Mouse (Mus musculus): ENCODE measurements around the gene Tatdn3. TPM values are rescaled to one million over a fixed set of nuclear protein-coding genes. Genes with fewer than 3 reads are reported as not detected.

Gene Tatdn3
- polyA plus RNA-seq, 1 experiment = 10.7 TPM

DNA sequence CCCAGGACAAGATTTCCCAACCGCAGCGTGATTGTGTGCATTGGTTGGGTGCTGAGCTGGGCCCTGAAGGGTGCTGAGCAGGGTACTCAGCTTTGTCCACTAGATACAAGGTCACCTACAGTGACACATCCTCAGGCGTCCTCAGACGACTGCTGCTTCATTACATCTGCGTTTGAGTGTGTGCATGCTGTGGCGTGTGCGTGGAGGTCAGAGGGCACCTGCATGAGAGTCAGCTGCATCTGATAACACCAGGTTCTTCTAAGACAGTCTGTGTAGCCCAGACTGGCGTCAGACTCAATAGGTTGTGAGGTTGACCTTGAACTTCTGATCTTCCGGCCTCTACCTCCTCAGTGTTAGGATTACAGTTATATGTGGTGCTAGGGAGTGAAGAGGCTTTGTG is 42.5 kb upstream of the Tatdn3 start:
- H3K36me3 ChIP-seq (ENCODE audit: control insufficient read depth, insufficient read depth) = no peaks in the 10 kb centered on the region
- H3K27me3 ChIP-seq (ENCODE audit: control insufficient read depth, insufficient read depth, insufficient read length) = no peaks in the 10 kb centered on the region
- TF ChIP-seq MYOG (IDR thresholded peaks at IDR 0.05; ENCODE audit: control insufficient read depth in 1 of 3, insufficient read depth in 1 of 3, insufficient read length in 2 of 3, low read depth in 2 of 3) = no peak
- TF ChIP-seq REST (IDR thresholded peaks at IDR 0.05; ENCODE audit: insufficient read depth, insufficient read length) = no peak
- no peak for TF ChIP-seq POLR2AphosphoS2 (IDR thresholded peaks at IDR 0.05; ENCODE audit: insufficient read length, low read depth)
- no peak for TF ChIP-seq TCF12 (IDR thresholded peaks at IDR 0.05; ENCODE audit: insufficient read depth, poor library complexity, severe bottlenecking)
- no peak for TF ChIP-seq TCF3 (IDR thresholded peaks at IDR 0.05; ENCODE audit: insufficient read length, low read depth)
- TF ChIP-seq E2F4 (IDR thresholded peaks at IDR 0.05; ENCODE audit: insufficient read depth) = no peak
- TF ChIP-seq MAX (IDR thresholded peaks at IDR 0.05; ENCODE audit: low read depth) = no peak
- no peak for TF ChIP-seq USF1 (IDR thresholded peaks at IDR 0.05; ENCODE audit: low read depth)
- no peak for TF ChIP-seq MYOD1 (IDR thresholded peaks at IDR 0.05; ENCODE audit: control insufficient read depth in 1 of 3, insufficient read length in 2 of 3, low read depth in 2 of 3)
- TF ChIP-seq CEBPB (IDR thresholded peaks at IDR 0.05; ENCODE audit: insufficient read depth, poor library complexity, severe bottlenecking) = no peak
- TF ChIP-seq POLR2A (IDR thresholded peaks at IDR 0.05; ENCODE audit: insufficient read length, low read depth) = no peak
- TF ChIP-seq SRF (IDR thresholded peaks at IDR 0.05; ENCODE audit: control insufficient read depth, insufficient read length, low read depth) = no peak
- no peak overlapping the region for H3K4me3 ChIP-seq
- H3ac ChIP-seq (ENCODE audit: control insufficient read depth, insufficient read length) = no peak overlapping the region
- H3K4me2 ChIP-seq (ENCODE audit: low read depth) = no peak overlapping the region
- no peaks in the 10 kb centered on the region for H3K79me2 ChIP-seq (ENCODE audit: control insufficient read depth, insufficient read depth)

GRCm38 (mm10) chr1:191102730-191103370 is 40.1 kb upstream of the Tatdn3 start:
- TF ChIP-seq MAX (IDR thresholded peaks at IDR 0.05; ENCODE audit: low read depth) (no peak), TCF3 (IDR thresholded peaks at IDR 0.05; ENCODE audit: insufficient read length, low read depth) (no peak), REST (IDR thresholded peaks at IDR 0.05; ENCODE audit: insufficient read depth, insufficient read length) (no peak), MYOG (IDR thresholded peaks at IDR 0.05; ENCODE audit: control insufficient read depth in 1 of 3, insufficient read depth in 1 of 3, insufficient read length in 2 of 3, low read depth in 2 of 3) (no peak), CEBPB (IDR thresholded peaks at IDR 0.05; ENCODE audit: insufficient read depth, poor library complexity, severe bottlenecking) (no peak), SRF (IDR thresholded peaks at IDR 0.05; ENCODE audit: control insufficient read depth, insufficient read length, low read depth) (no peak), TCF12 (IDR thresholded peaks at IDR 0.05; ENCODE audit: insufficient read depth, poor library complexity, severe bottlenecking) (no peak), MYOD1 (IDR thresholded peaks at IDR 0.05; ENCODE audit: control insufficient read depth in 1 of 3, insufficient read length in 2 of 3, low read depth in 2 of 3) (no peak), POLR2AphosphoS2 (IDR thresholded peaks at IDR 0.05; ENCODE audit: insufficient read length, low read depth) (no peak), USF1 (IDR thresholded peaks at IDR 0.05; ENCODE audit: low read depth) (no peak), POLR2A (IDR thresholded peaks at IDR 0.05; ENCODE audit: insufficient read length, low read depth) (no peak)

GRCm38 (mm10) chr1:191099772-191100291 is 37.1 kb upstream of the Tatdn3 start:
- no peak for TF ChIP-seq SRF (IDR thresholded peaks at IDR 0.05; ENCODE audit: control insufficient read depth, insufficient read length, low read depth)
- TF ChIP-seq MYOD1 (IDR thresholded peaks at IDR 0.05; ENCODE audit: control insufficient read depth in 1 of 3, insufficient read length in 2 of 3, low read depth in 2 of 3) = no peak
- TF ChIP-seq CEBPB (IDR thresholded peaks at IDR 0.05; ENCODE audit: insufficient read depth, poor library complexity, severe bottlenecking) = no peak
- TF ChIP-seq E2F4 (IDR thresholded peaks at IDR 0.05; ENCODE audit: insufficient read depth) = no peak
- no peak for TF ChIP-seq TCF12 (IDR thresholded peaks at IDR 0.05; ENCODE audit: insufficient read depth, poor library complexity, severe bottlenecking)
- Histone ChIP-seq H3K4me3 (no peak overlapping the region), H3K4me2 (ENCODE audit: low read depth) (no peak overlapping the region), H3K36me3 (ENCODE audit: control insufficient read depth, insufficient read depth) (no peaks in the 10 kb centered on the region), H3K27me3 (ENCODE audit: control insufficient read depth, insufficient read depth, insufficient read length) (peaks cover 9% of the 10 kb centered on the region), H3K79me2 (ENCODE audit: control insufficient read depth, insufficient read depth) (no peaks in the 10 kb centered on the region), H3ac (ENCODE audit: control insufficient read depth, insufficient read length) (no peak overlapping the region)

More at GRCm38 (mm10) chr1:191102730-191103370, 40.1 kb upstream of the Tatdn3 start:
- Histone ChIP-seq H3K27me3 (ENCODE audit: control insufficient read depth, insufficient read depth, insufficient read length) (peaks cover 9% of the 10 kb centered on the region), H3K4me2 (ENCODE audit: low read depth) (no peak overlapping the region), H3K79me2 (ENCODE audit: control insufficient read depth, insufficient read depth) (no peaks in the 10 kb centered on the region), H3ac (ENCODE audit: control insufficient read depth, insufficient read length) (no peak overlapping the region), H3K4me3 (no peak overlapping the region), H3K36me3 (ENCODE audit: control insufficient read depth, insufficient read depth) (no peaks in the 10 kb centered on the region)

- Histone ChIP-seq H3K36me3 (ENCODE audit: control insufficient read depth, insufficient read depth) (no peaks in the 10 kb centered on the region), H3K4me2 (ENCODE audit: low read depth) (no peak overlapping the region), H3K79me2 (ENCODE audit: control insufficient read depth, insufficient read depth) (no peaks in the 10 kb centered on the region), H3K27me3 (ENCODE audit: control insufficient read depth, insufficient read depth, insufficient read length) (peaks cover 9% of the 10 kb centered on the region), H3ac (ENCODE audit: control insufficient read depth, insufficient read length) (no peak overlapping the region), H3K4me3 (no peak overlapping the region)
- TF ChIP-seq MYOG (IDR thresholded peaks at IDR 0.05; ENCODE audit: control insufficient read depth in 1 of 3, insufficient read depth in 1 of 3, insufficient read length in 2 of 3, low read depth in 2 of 3) = no peak
These were observed 36.4 kb upstream of the Tatdn3 start for GRCm38 (mm10) chr1:191099114-191099513.
